Mouse (Mus musculus) 416B (cell line): ENCODE results near the gene 1700080O16Rik.

Experiments used
- DNase-seq: peaks from one replicate; pipeline ENCODE4 v3.0.0; 2011; ENCODE audit warnings: low read depth

1700080O16Rik gene

DNA sequence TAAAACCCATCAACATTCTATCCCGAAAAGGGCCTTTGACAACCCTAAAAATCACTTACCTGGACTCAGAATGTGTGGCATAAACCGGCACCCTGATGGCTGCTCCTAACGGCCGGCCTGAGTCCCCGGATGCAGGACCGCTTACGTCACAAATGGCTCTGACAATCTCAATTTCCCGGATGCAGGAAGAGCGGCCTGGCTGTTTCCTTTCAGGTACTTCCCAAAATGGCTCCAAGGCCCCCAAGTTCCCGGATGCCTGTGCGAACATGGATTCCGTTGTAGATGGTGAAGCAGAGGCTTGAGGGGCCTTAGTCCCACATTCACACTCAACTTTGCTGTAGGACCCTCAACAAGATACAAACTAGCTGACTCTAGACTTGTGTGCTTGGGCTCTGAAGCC lies at the start of gene 1700080O16Rik:
1700080O16Rik (minus strand) TSS at position 101 of the 400 bp plus-strand sequence.
- no peak for DNase-seq

DNA sequence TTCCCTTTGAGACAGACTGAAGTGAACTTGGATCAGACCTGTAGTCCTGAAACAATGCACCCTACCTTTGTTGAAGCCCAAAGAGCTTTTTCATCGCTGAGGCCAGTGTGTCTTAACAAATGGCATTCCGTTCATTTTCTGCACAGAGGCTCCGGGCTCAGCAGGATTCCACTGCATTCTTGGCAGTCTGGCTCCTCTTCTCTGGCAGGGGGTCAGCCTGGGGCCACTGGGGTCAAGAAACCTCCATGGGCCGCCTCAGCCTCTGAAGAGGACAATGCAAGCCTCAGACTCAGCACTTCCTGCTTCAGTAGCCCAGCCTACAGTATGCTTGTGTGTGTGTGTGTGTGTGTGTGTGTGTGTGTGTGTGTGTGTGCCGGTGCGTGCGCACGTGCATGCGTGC lies 45.1 kb upstream of the 1700080O16Rik start:
- DNase-seq, result no peak

DNA sequence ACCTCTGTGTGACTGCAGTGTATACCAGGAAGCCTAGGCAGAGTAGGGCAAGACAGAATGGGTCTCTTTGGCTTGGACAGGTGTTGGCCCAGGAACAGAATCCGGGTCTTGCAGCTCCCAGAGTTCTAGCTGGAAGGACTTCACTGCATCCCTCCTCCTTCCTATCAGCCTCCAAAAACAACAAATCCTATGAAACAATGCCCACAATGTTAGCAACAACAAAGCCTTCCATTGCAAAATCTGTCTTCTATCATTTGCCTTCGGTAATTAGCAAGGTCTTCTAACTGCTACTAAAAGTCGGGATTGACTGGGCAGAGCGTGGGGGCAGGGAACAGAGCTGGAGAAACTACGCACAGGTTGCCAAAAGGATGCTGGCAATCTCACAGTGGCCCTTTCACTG lies 27.5 kb upstream of the 1700080O16Rik start:
- no peak for DNase-seq

DNA sequence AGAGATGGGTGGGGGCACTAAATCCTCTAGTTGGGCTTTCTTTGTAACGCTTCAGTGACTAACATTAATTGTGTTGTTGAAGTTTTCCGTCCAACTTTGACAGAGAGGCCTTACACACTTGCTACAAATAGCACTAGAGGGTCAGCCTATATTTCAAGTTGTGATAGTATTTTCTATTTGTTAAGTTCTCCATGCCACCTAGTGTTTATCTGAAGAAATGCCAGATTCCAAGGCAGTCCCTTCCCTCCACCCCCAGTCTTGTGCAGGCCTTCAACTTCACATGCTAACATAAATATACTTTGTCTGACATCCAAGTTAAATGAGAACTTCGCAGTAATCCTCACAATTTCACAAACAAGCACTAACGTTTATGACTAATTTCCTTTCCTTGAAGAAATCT lies 26.9 kb upstream of the 1700080O16Rik start:
- no peak for DNase-seq

DNA sequence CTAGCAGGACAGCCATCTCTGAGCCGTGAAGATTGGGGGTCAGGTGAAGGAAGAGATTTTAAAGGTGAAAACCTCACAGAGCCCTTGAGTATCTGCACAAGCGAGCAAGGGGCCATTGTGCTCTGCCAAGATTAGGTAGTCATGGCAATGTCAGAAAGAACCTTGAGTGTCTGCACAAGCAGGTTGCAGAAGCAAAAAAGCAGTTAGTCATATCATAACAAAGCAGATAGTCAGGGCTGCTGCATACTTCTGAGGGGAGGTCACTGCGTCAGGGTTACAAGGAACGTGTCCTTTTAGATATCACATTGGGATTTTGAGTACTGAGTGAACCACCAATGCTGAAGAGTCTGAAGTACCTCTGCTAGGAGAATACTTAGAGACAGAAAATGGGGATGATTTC lies 3.8 kb upstream of the 1700080O16Rik start:
- no peak for DNase-seq

DNA sequence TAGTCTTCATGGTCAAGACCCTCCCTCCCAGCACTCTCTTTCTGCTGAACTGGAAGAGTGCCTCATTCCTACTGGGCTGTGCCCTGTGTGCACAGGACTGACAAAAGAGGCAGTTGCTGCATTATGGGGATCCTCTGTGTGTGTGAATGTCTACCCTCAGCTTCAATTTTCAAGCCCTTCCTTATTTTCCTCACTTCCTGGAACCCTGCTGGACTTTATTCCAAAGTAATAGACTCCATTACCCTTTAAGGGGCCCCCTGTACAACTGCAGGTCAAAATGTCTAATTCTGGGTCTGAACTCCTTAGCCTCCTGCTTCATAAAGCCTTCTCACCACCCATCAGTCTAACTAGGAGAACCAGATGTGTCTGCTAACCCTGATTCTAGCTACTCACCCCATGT lies 2.0 kb upstream of the 1700080O16Rik start:
- no peak for DNase-seq

DNA sequence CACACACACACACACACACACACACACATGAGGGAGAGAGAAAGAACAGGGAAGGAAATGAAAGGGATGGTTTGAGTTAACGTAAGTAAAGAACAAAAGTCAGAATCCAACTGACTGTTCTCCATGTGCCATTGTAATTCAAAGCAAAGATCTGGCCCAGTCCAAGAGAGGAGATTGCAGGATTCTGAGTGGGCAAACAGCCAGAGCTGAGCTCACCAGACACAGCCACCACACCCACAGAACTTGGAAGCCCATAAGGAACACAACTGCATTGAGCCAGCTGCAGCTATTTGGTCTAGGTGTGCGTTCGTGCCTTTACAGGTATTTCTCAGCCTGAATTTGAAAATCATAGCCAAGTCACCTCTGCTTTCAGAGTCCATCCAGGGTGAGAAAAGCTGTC lies 24.5 kb downstream of the 1700080O16Rik start:
- no peak for DNase-seq

DNA sequence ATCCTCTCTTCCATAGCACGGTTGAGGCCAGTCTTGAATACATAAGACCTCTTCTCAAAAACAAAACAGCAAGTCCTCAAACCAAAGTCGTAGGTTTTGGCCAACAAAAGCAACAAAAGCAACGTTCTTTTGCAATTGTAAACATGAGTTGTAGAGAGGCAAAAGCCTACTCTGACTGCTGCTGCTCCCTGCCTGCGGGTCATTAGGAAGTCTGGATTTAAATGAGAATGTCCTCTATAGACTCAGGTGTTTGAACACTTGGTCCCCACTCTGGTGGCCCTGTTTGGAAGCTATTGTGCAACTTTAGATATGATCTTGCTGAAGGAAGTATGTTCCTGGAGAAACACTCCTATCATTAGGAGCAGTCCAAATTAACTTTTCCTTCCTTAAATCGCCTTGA lies 34.5 kb downstream of the 1700080O16Rik start:
- DNase-seq, result no peak

DNA sequence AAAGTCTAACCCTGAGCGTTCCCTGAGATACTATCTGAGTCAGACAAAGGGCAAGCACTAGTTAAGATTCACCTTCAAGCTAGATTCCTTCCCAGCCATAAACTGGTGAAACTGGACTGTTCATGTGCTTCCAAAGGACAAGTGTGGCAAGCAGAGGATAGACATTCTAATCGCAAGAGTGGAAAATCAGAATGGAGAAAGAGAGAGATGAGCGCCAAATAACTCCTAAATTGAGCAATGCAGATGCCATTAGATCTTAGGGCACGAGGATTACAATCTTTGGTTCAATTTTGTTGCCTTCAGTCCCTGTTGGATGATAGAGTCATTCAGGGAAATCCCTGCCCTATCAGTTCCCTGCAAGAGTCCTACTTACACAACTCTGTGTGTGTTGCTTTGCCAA lies 53.5 kb downstream of the 1700080O16Rik start:
- DNase-seq, result no peak
